Mouse (Mus musculus): ENCODE results near the gene Col20a1.

Col20a1 gene

GRCm38 (mm10) chr2:180986449-180986848, at the start of gene Col20a1:
Gene Col20a1 (plus strand): TSS chr2:180986535.
- no peak for DNase-seq

- DNase-seq, result no peak
Measured at GRCm38 (mm10) chr2:180940187-180940586, 46.1 kb upstream of the Col20a1 start.

- DNase-seq, result no peak
Measured at GRCm38 (mm10) chr2:180941869-180942268, 44.5 kb upstream of the Col20a1 start.

- DNase-seq, result no peak
Measured at GRCm38 (mm10) chr2:180949947-180950346, 36.4 kb upstream of the Col20a1 start.

GRCm38 (mm10) chr2:180952731-180953171, 33.6 kb upstream of the Col20a1 start:
- peak; percentile 89 for DNase-seq

- DNase-seq, result no peak
Measured at GRCm38 (mm10) chr2:180953638-180954037, 32.7 kb upstream of the Col20a1 start.

GRCm38 (mm10) chr2:180954061-180955047, 32.0 kb upstream of the Col20a1 start, which contains the start of gene Nkain4:
Gene Nkain4 (minus strand): TSS chr2:180954699.
- peak; percentile 96 for DNase-seq

GRCm38 (mm10) chr2:180959605-180960004, 26.7 kb upstream of the Col20a1 start:
- no peak for DNase-seq

GRCm38 (mm10) chr2:180960187-180960586, 26.1 kb upstream of the Col20a1 start:
- DNase-seq, result no peak

GRCm38 (mm10) chr2:180962616-180963308, 23.6 kb upstream of the Col20a1 start:
- DNase-seq, result no peak

GRCm38 (mm10) chr2:180963956-180964355, 22.4 kb upstream of the Col20a1 start:
- peak; percentile 85 for DNase-seq

- DNase-seq, result peak; percentile 26
Measured at GRCm38 (mm10) chr2:180966092-180966882, 20.0 kb upstream of the Col20a1 start.

- peak; percentile 94 for DNase-seq
Measured at GRCm38 (mm10) chr2:180967010-180967763, 19.1 kb upstream of the Col20a1 start, which contains the start of gene Arfgap1. Gene Arfgap1 (plus strand): TSS chr2:180967225.

- DNase-seq, result no peak
Measured at GRCm38 (mm10) chr2:180981133-180981532, 5.2 kb upstream of the Col20a1 start.

- no peak for DNase-seq
Measured at GRCm38 (mm10) chr2:180985635-180986034, 700 bp upstream of the Col20a1 start.

GRCm38 (mm10) chr2:180987001-180987400, 666 bp downstream of the Col20a1 start:
- no peak for DNase-seq

GRCm38 (mm10) chr2:180987432-180988030, 1.2 kb downstream of the Col20a1 start:
- peak; percentile 67 for DNase-seq

GRCm38 (mm10) chr2:180988347-180988913, 2.1 kb downstream of the Col20a1 start:
- peak; percentile 32 for DNase-seq

- DNase-seq, result no peak
Measured at GRCm38 (mm10) chr2:180988948-180989347, 2.6 kb downstream of the Col20a1 start.

- DNase-seq, result no peak
Measured at GRCm38 (mm10) chr2:180990347-180990746, 4.0 kb downstream of the Col20a1 start.

- DNase-seq, result no peak
Measured at GRCm38 (mm10) chr2:180994360-180994759, 8.0 kb downstream of the Col20a1 start.

All from retina, postnatal 1 day (tissue).